Mouse (Mus musculus): ENCODE results near the gene Ptpa.

DNA sequence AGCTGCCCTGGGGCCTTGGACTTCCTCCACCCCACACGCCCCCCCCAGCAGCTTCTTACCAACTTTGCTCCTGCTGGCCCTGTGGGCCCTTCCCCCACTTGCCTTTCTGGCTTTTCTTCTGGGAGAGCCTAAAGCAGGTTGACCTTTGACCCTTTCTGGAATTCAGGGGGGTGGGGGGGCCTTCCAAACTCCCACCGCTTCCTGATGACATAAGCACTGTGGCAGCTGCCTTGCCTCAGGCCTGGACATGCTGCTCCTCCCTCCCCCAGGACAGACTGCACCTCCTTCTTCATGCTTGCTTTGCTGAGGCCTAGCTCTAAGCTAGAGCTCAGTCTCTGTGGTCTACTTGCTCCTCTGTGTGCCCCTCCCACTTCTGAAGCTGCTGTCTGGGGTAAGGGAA lies 29.5 kb downstream of the Ptpa start:
- no peak for TF ChIP-seq POLR2A (IDR thresholded peaks at IDR 0.05; ENCODE audit: insufficient read depth, low read length)
- no peak for TF ChIP-seq CTCF (IDR thresholded peaks at IDR 0.05; ENCODE audit: low read depth, low read length)

Data from ES-Bruce4 (cell line).